Mouse (Mus musculus) myocyte (in vitro differentiated cells): ENCODE data around the gene Hoxd9. TPM values are rescaled to one million over a fixed set of nuclear protein-coding genes. Genes with fewer than 3 reads are reported as not detected.

ENCODE experiments used
- H3K27me3 ChIP-seq: one replicate; pipeline ENCODE4 v1.6.1; 2011; ENCODE audit not compliant: control insufficient read depth, insufficient read depth, insufficient read length
- H3K36me3 ChIP-seq: one replicate; pipeline ENCODE4 v1.6.1; 2011; ENCODE audit not compliant: control insufficient read depth, insufficient read depth
- H3K4me2 ChIP-seq: one replicate; pipeline ENCODE4 v1.6.1; 2011; ENCODE audit warnings: low read depth, control low read depth
- H3K4me3 ChIP-seq: one replicate; pipeline ENCODE4 v1.5.1; 2011; ENCODE audit warnings: mild to moderate bottlenecking, control low read depth, moderate library complexity
- H3K79me2 ChIP-seq: one replicate; pipeline ENCODE4 v1.6.1; 2011; ENCODE audit not compliant: control insufficient read depth, insufficient read depth
- H3ac ChIP-seq: one replicate; pipeline ENCODE4 v1.6.1; 2011; ENCODE audit not compliant: control insufficient read depth, insufficient read length
- CEBPB ChIP-seq: IDR thresholded peaks from 2 replicates; pipeline ENCODE4 v1.6.1; 2011; ENCODE audit warnings: mild to moderate bottlenecking, moderate library complexity; ENCODE audit not compliant: poor library complexity, insufficient read depth, severe bottlenecking
- E2F4 ChIP-seq: IDR thresholded peaks from one replicate; pipeline ENCODE4 v1.6.1; 2011; ENCODE audit warnings: mild to moderate bottlenecking, control low read depth, moderate library complexity; ENCODE audit not compliant: insufficient read depth
- MAX ChIP-seq: IDR thresholded peaks from one replicate; pipeline ENCODE4 v1.6.1; 2011; ENCODE audit warnings: low read depth, mild to moderate bottlenecking, control low read depth
- MYOD1 ChIP-seq, 3 experiments: IDR thresholded peaks; one replicate each; pipeline ENCODE4 v1.6.1; 2011; ENCODE audit warnings: control low read depth in 2 of 3, low read depth in 2 of 3, mild to moderate bottlenecking in 2 of 3, moderate library complexity in 1 of 3; ENCODE audit not compliant: insufficient read length in 2 of 3, control insufficient read depth in 1 of 3
- MYOG ChIP-seq, 3 experiments: IDR thresholded peaks; one replicate each; pipeline ENCODE4 v1.6.1; 2011; ENCODE audit warnings: control low read depth in 2 of 3, low read depth in 2 of 3, mild to moderate bottlenecking in 2 of 3; ENCODE audit not compliant: insufficient read length in 2 of 3, control insufficient read depth in 1 of 3, insufficient read depth in 1 of 3
- POLR2A ChIP-seq: IDR thresholded peaks from one replicate; pipeline ENCODE4 v1.6.1; 2011; ENCODE audit warnings: low read depth, mild to moderate bottlenecking, control low read depth, moderate library complexity; ENCODE audit not compliant: insufficient read length
- POLR2AphosphoS2 ChIP-seq: IDR thresholded peaks from one replicate; pipeline ENCODE4 v1.6.1; 2011; ENCODE audit warnings: low read depth, control low read depth; ENCODE audit not compliant: insufficient read length
- REST ChIP-seq: IDR thresholded peaks from one replicate; pipeline ENCODE4 v1.6.1; 2011; ENCODE audit warnings: mild to moderate bottlenecking, control low read depth, moderate library complexity; ENCODE audit not compliant: insufficient read depth, insufficient read length
- SRF ChIP-seq: IDR thresholded peaks from one replicate; pipeline ENCODE4 v1.6.1; 2011; ENCODE audit warnings: low read depth; ENCODE audit not compliant: control insufficient read depth, insufficient read length
- TCF12 ChIP-seq: IDR thresholded peaks from one replicate; pipeline ENCODE4 v1.6.1; 2011; ENCODE audit warnings: mild to moderate bottlenecking, control low read depth; ENCODE audit not compliant: poor library complexity, insufficient read depth, severe bottlenecking
- TCF3 ChIP-seq: IDR thresholded peaks from one replicate; pipeline ENCODE4 v1.6.1; 2011; ENCODE audit warnings: low read depth, control low read depth; ENCODE audit not compliant: insufficient read length
- USF1 ChIP-seq: IDR thresholded peaks from one replicate; pipeline ENCODE4 v1.6.1; 2011; ENCODE audit warnings: low read depth, mild to moderate bottlenecking, control low read depth, moderate library complexity
- polyA plus RNA-seq: library from polyadenylated mRNA; unstranded; fragments of >200 nt; fragmentation: generic; extraction: Trizol; gene quantifications from one replicate; pipeline ENCODE4 v1.2.1, GENCODE M21; 2012; ENCODE audit warnings: missing spikeins

Hoxd9 gene
- polyA plus RNA-seq, 1 experiment: not detected

DNA sequence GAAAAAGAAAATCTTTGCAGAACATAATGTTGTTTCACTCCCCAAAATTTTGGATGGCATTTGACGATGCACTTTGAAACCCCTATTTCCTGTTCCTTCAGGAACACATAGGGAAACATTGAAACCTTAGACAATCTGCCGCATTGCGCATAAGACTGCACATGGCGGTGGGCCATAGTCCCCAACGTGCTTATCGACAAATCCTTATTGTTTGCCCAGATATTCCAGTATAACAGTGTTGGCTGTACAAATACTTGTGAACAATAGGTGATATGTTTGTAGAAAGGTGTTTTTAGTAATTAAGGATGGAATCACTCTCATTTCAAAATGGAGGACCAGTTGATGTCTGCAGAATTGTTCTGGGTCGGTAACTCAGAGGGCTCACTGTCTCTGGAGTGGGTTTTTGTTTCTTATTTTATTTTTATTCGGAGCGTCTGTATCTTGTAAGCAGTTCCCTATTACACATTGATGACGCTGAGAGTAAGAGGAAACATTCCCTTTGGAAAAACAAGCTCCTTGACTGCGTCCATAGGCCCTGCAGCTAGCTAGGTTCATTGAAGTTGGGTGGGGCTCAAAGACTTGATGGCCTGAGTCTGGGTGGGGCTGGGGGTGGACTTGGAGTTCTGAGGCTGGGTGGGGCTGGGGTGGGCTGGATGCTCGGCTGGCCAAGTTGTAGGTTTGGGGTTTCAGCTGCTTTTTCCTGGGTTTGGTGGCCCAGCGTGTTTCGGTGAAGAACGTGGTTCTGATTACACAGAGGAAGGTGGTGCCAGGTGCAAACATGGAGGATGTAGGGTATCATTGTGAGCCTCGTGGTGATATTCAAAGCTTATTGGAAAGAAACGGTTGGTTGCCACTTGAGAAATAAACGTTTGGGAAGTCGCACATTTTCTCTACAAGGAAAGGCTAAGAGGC lies 16.0 kb downstream of the Hoxd9 start:
- no peak overlapping the region for H3K4me3 ChIP-seq
- H3K79me2 ChIP-seq: no peaks in the 10 kb centered on the region
- TF ChIP-seq REST (no peak), TCF3 (no peak), MYOG (IDR thresholded peaks at IDR 0.05; ENCODE audit: control insufficient read depth in 1 of 3, insufficient read depth in 1 of 3, insufficient read length in 2 of 3, low read depth in 2 of 3) (no peak), SRF (no peak), POLR2A (no peak), CEBPB (no peak), POLR2AphosphoS2 (no peak), MAX (no peak), MYOD1 (IDR thresholded peaks at IDR 0.05; ENCODE audit: control insufficient read depth in 1 of 3, insufficient read length in 2 of 3, low read depth in 2 of 3) (no peak)
- no peak overlapping the region for H3ac ChIP-seq
- H3K27me3 ChIP-seq: peaks cover 39% of the 10 kb centered on the region
- no peak overlapping the region for H3K4me2 ChIP-seq
- H3K36me3 ChIP-seq: no peaks in the 10 kb centered on the region

DNA sequence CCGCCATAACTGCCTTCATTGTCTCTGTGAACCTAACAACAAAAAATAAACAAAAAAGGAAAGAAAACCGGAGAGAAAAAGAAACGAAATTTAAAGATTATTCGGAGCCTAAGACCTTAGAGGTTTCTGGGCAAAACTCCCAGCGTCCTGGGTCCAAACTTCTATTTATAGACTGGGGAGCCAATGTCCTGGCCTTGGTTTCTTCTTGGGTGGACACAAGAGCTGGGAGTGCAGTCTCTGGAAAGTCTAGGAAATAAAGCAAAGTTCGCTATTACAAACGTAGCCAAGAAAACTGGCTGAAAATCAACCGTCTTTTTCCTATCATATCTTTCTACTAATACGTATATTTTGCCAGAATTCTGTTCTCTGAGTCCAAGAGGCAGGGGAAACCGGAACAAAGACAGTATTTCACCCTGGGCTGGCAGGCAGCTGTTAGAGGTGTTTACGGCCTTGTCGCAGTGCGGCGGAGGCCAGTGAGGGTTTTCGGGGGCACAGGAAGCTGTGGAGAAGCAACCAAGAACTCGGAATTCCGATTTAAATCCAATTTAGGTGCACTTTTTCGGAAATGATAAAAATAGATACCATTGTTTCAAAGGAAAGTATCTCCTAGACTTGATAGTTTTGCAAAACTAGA lies 16.7 kb downstream of the Hoxd9 start:
- Histone ChIP-seq H3K4me3 (no peak overlapping the region), H3ac (no peak overlapping the region), H3K79me2 (no peaks in the 10 kb centered on the region), H3K4me2 (no peak overlapping the region), H3K36me3 (no peaks in the 10 kb centered on the region), H3K27me3 (peaks cover 39% of the 10 kb centered on the region)
- TF ChIP-seq TCF12 (no peak), CEBPB (no peak), MAX (no peak), POLR2AphosphoS2 (no peak), REST (no peak), SRF (no peak), TCF3 (no peak), USF1 (no peak), POLR2A (no peak), E2F4 (no peak), MYOG (IDR thresholded peaks at IDR 0.05; ENCODE audit: control insufficient read depth in 1 of 3, insufficient read depth in 1 of 3, insufficient read length in 2 of 3, low read depth in 2 of 3) (no peak), MYOD1 (IDR thresholded peaks at IDR 0.05; ENCODE audit: control insufficient read depth in 1 of 3, insufficient read length in 2 of 3, low read depth in 2 of 3) (no peak)

GRCm38 (mm10) chr2:74714881-74715280 lies 17.4 kb downstream of the Hoxd9 start:
- Histone ChIP-seq H3ac (no peak overlapping the region), H3K36me3 (no peaks in the 10 kb centered on the region), H3K27me3 (peaks cover 33% of the 10 kb centered on the region), H3K79me2 (no peaks in the 10 kb centered on the region), H3K4me3 (no peak overlapping the region), H3K4me2 (peak overlapping the region; percentile 48)
- TF ChIP-seq MAX (no peak), TCF3 (no peak), REST (no peak), TCF12 (no peak)

DNA sequence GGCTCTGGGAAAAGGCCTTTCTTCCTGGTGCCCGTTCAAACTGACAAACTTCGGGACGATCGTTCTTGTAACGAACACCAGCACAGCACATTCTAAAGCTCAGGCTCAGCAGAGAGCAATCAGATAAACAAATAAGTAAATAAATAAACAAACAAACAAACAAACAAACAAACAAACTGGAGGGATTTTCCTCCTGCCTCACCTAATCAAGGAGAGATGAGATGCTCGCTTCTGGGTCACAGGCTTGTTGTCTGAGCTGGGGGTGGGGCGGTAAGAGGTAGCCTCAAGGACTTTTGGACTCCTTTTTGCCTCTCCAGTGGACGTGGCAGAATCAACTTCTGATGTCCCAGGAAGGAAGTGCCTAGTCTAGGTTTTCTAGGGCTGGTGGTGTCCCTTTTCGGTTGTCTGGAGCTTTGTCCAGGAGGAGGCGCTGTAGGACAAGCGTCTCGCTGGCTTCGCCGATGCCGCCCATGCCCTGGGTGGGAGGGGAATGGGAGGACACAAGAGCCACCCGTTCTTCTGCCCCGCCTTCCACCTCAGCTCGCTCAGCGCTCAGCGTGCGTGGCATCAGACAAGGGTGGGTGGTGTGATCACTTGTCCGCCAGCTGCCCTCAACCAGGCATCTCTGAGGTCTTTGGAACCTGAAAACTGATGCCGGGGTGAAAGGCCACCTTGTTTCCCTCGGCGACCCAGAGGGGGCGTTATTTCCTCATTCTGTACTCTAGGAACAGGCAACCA lies 18.1 kb downstream of the Hoxd9 start:
- Histone ChIP-seq H3K4me2 (peak overlapping the region; percentile 48), H3ac (no peak overlapping the region), H3K4me3 (no peak overlapping the region), H3K79me2 (no peaks in the 10 kb centered on the region), H3K36me3 (no peaks in the 10 kb centered on the region), H3K27me3 (peaks cover 31% of the 10 kb centered on the region)
- TF ChIP-seq POLR2AphosphoS2 (no peak), E2F4 (no peak), SRF (no peak), MYOG (IDR thresholded peaks at IDR 0.05; ENCODE audit: control insufficient read depth in 1 of 3, insufficient read depth in 1 of 3, insufficient read length in 2 of 3, low read depth in 2 of 3) (no peak), REST (no peak), MAX (no peak), CEBPB (no peak), MYOD1 (IDR thresholded peaks at IDR 0.05; ENCODE audit: control insufficient read depth in 1 of 3, insufficient read length in 2 of 3, low read depth in 2 of 3) (no peak), USF1 (no peak), TCF3 (no peak), POLR2A (no peak), TCF12 (no peak)
